Mouse (Mus musculus) liver, embryonic 14.5 days (tissue): ENCODE measurements around the gene Creb5. TPM values are rescaled to one million over a fixed set of nuclear protein-coding genes. Genes with fewer than 3 reads are reported as not detected.

Experiments
- ATAC-seq: fragments of 200-750 bp; cut with Nextera tagmentation; 2 replicates; pipeline ENCODE4 v1.8.0; 2017; ENCODE audit warnings: moderate number of reproducible peaks, mild to moderate bottlenecking, moderate library complexity; ENCODE audit not compliant: insufficient read depth
- DNase-seq, 3 experiments: peaks; one replicate each; pipeline ENCODE4 v3.0.0-alpha.2; 2012 to 2013; ENCODE audit warnings: low read depth in 3 of 3, low spot score in 3 of 3
- H3K27ac ChIP-seq: fragments of 300-500 bp; sonication (generic); 2 replicates; pipeline ENCODE4 v1.5.1; 2014; ENCODE audit warnings: moderate library complexity, mild to moderate bottlenecking, control low read depth, inconsistent platforms
- H3K27me3 ChIP-seq: fragments of 300-500 bp; sonication (generic); 2 replicates; pipeline ENCODE4 v1.6.1; 2014; ENCODE audit warnings: mild to moderate bottlenecking, low read length, moderate library complexity; ENCODE audit not compliant: control insufficient read depth, insufficient read depth
- H3K36me3 ChIP-seq: fragments of 300-500 bp; sonication (generic); replicated peaks from 2 replicates; pipeline ENCODE4 v1.6.1; 2014; ENCODE audit warnings: low read depth; ENCODE audit not compliant: control insufficient read depth, insufficient read depth
- H3K4me1 ChIP-seq, 2 experiments: fragments of 200-500 bp in 1 of 2; fragments of 300-500 bp in 1 of 2; sonication (generic) in 1 of 2; replicated peaks; 2 replicates each; pipeline ENCODE4 v1.6.1; 2012 to 2014; ENCODE audit warnings: antibody characterized with exemption in 1 of 2, inconsistent platforms in 1 of 2, low read length in 1 of 2; ENCODE audit not compliant: control insufficient read depth in 2 of 2, insufficient read depth in 2 of 2
- H3K4me2 ChIP-seq: fragments of 300-500 bp; sonication (generic); 2 replicates; pipeline ENCODE4 v1.6.1; 2014; ENCODE audit warnings: low read depth, mild to moderate bottlenecking, control low read depth, moderate library complexity
- H3K4me3 ChIP-seq, 2 experiments: fragments of 200-500 bp in 1 of 2; fragments of 300-500 bp in 1 of 2; sonication (generic) in 1 of 2; 2 replicates each; pipeline ENCODE4 v1.5.1; 2012 to 2014; ENCODE audit warnings: low read depth in 2 of 2, low read length in 2 of 2, mild to moderate bottlenecking in 2 of 2, control low read depth in 1 of 2, inconsistent platforms in 1 of 2, moderate library complexity in 1 of 2; ENCODE audit not compliant: insufficient read depth in 1 of 2
- H3K9ac ChIP-seq: fragments of 300-500 bp; sonication (generic); replicated peaks from 2 replicates; pipeline ENCODE4 v1.6.1; 2014; ENCODE audit warnings: mild to moderate bottlenecking, control low read depth, moderate library complexity
- H3K9me3 ChIP-seq: fragments of 300-500 bp; sonication (generic); 2 replicates; pipeline ENCODE4 v1.6.1; 2016; ENCODE audit warnings: low read length, mixed read lengths; ENCODE audit not compliant: control insufficient read depth
- CTCF ChIP-seq: IDR thresholded peaks from 2 replicates; pipeline ENCODE4 v1.5.1; 2016; ENCODE audit warnings: antibody characterized with exemption, low read depth, control low read depth
- EP300 ChIP-seq: IDR thresholded peaks from 2 replicates; pipeline ENCODE4 v1.6.1; 2016; ENCODE audit warnings: antibody characterized with exemption, low read depth
- WGBS: fragments of 180-500 bp; shearing (Covaris S2); extraction: QIAGEN DNeasy Blood & Tissue Kit; methylation state at CpG from one replicate; pipeline ENCODE4 v1.1.7; 2014; ENCODE audit not compliant: insufficient replicate concordance; 5-methylcytosine and 5-hydroxymethylcytosine counted together
- polyA plus RNA-seq, 2 experiments: library from polyadenylated mRNA; depleted of rRNA in 1 of 2; stranded (reverse) in 1 of 2; unstranded in 1 of 2; fragments of >200 nt; fragmentation: Nextera tagmentation in 1 of 2; extraction: Ambion mirVana in 1 of 2; gene quantifications; 2 replicates each; pipeline versions ENCODE4 v1.2.1 to v1.2.3; 2012 to 2014

The Creb5 gene
- polyA plus RNA-seq, 2 experiments: 0.04 to 0.06 TPM

DNA sequence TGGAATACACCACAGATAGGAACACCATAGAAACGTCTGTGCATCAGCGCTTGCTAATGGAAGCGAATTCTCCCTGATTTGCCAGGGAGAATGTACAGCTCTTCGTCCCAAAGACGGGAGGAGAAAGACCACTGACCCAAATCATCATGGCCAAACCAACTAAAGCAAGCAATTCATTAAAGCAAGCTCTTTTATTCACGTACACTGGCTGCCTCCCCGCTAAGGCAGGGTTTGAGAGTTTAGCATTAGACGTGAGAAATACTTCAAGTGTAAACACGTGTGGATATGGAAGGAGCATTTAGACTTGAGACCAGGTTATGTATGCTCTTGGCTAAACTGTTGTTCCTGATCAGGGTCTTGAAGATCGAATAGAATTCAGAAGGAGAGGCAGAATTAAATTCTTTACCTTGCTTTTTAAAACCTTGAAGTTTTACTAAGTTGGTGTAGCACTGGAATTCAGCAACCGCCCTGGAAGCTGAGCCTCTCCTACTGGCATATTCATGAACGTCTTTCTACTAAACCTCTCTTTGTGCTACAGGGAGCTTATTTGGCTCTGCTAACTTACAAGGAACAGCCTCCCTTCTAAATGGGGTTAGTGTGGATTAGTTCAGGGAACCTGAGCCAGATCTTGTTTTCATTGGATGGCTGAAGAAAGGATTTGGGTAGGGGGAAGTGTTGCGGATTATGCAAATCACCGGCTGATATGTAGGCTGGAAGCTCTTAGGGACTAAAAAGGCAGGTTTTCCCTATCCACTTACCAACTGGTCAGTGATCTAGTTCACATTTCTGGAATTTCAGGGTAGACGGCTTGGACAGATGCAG is 337.6 kb downstream of the Creb5 start:
- 56% methylated on average over 15 of the region's 15 CpGs for WGBS
- no peaks in the 10 kb centered on the region for H3K36me3 ChIP-seq
- no peaks in the 10 kb centered on the region for H3K4me1 ChIP-seq
- DNase-seq (no peak), ATAC-seq (no peak)
- TF ChIP-seq CTCF (no peak), EP300 (no peak)
- no peak overlapping the region for H3K4me2 ChIP-seq
- no peaks in the 10 kb centered on the region for H3K27me3 ChIP-seq
- no peak overlapping the region for H3K9ac ChIP-seq
- no peaks in the 10 kb centered on the region for H3K9me3 ChIP-seq
- no peak overlapping the region for H3K27ac ChIP-seq
- no peak overlapping the region for H3K4me3 ChIP-seq

DNA sequence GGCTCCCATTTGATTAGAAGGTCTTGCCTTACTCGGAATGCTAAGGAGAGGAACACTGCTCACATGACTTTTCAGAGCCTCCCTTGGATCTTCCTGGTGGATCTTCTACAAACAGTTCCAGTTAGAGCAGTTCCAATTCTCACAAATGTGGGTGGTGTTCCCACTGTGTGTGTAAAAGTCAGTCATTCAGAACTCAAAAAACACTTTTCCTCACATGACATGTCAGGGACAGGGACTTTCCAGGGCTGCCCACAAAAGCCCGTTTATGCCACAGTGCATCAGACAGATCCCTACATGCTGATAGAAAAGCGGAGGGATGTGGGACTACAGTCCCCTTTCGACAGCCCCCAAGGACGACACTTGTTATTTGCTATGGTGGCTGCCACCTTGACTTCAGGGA is 339.0 kb downstream of the Creb5 start:
- no peak overlapping the region for H3K9ac ChIP-seq
- H3K4me3 ChIP-seq: no peak overlapping the region
- H3K27me3 ChIP-seq: no peaks in the 10 kb centered on the region
- 63% methylated on average over 5 of the region's 5 CpGs for WGBS
- H3K27ac ChIP-seq: no peak overlapping the region
- H3K4me1 ChIP-seq: no peaks in the 10 kb centered on the region
- no peak overlapping the region for H3K4me2 ChIP-seq
- DNase-seq (no peak), ATAC-seq (no peak)
- TF ChIP-seq EP300 (no peak), CTCF (no peak)
- no peaks in the 10 kb centered on the region for H3K36me3 ChIP-seq
- no peaks in the 10 kb centered on the region for H3K9me3 ChIP-seq

DNA sequence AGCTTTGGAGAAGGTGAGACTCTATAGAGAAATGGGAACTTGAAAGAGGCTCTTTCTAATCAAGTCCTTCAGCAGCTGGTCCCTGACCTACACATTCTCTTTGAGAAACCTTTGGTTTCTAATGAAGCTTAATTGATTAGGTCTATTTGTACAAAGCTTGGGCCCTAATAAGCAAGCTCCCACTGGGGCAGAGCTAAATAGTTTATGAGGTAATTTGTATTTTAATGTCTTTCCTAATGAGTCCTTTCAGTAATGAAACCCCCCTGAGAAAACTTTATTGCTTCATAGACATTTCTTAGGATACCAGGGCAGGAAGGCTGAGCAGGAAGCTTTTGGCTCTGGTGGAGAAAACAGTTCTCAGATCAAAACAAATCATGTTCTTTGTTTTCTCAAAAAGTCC is 341.6 kb downstream of the Creb5 start:
- Histone ChIP-seq H3K36me3 (no peaks in the 10 kb centered on the region), H3K4me1 (no peaks in the 10 kb centered on the region), H3K9me3 (no peaks in the 10 kb centered on the region), H3K27ac (no peak overlapping the region), H3K4me2 (no peak overlapping the region), H3K9ac (no peak overlapping the region), H3K4me3 (no peak overlapping the region), H3K27me3 (no peaks in the 10 kb centered on the region)
- no peak for ATAC-seq
- TF ChIP-seq EP300: no peak
- no peak for TF ChIP-seq CTCF
- no peak for DNase-seq

DNA sequence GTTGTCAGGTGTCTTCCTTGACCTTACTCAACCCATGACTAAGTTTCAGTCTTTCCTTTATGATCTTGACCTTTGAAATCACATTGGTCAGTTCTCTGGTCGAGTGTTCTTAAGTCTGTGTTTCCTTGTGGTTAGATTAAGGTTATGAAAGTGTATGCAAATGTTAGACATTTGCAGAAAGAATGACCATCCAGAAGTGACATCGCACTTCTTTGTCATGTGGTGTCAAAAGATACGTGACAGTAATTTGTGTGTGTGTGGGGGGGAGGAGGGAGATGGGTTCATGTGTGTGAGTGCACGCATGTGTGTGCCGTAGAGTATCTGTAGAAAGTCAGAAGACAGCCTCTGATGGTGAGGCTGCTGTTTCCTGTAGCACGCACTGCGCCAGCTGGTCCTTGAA is 348.4 kb downstream of the Creb5 start:
- no peak for ATAC-seq
- 63% methylated on average over 7 of the region's 7 CpGs for WGBS
- Histone ChIP-seq H3K9me3 (no peaks in the 10 kb centered on the region), H3K4me3 (no peak overlapping the region), H3K4me2 (no peak overlapping the region), H3K9ac (no peak overlapping the region), H3K4me1 (no peaks in the 10 kb centered on the region), H3K27me3 (no peaks in the 10 kb centered on the region), H3K27ac (no peak overlapping the region), H3K36me3 (no peaks in the 10 kb centered on the region)
- TF ChIP-seq EP300 (no peak), CTCF (no peak)
- no peak for DNase-seq

DNA sequence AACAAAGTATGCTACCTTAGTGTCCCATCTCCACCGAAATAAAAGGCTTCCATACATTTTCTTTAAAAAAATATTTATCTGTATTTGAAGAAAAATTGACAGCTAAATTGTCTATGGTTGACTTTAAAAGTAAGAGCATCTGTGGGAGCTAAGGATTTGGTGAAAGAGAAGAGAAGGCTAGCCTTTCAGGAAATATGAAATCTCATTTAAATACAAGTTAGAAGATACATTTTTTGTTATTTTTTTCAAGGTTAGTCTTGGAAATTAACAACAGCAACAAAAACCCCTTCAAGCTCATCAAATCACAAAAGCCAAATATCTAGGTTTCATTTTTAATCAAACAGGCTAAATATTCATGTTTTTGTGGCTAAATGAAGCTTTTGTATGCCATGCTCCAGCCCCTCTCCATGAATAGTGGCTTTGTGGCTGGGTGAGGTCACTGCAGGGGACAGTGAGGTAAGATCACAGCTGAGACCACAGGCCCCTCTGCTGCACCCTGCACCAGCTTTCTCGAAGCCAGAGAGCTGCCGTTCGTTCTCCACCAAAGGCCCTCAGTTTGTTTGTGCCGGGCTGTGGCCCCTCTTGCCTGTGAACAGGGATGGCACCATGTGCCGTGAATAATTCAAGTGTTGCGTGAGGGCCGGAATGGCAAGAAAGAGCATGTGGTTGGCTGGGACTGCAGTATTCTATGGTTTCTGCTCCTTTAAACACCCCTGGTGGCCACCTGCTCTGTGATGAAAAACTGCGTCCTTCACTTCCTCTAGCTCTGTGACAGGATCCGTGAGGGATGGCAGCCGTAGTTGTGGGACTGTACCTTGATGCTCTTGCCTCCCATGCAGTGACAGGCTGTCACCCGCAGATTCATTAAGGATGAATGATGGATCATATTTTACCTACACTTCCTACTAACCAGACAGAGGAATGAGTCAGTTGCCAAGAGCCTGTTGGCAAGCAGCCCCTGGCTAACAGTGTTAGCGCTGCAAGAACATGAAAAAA is 350.6 kb downstream of the Creb5 start:
- 62% methylated on average over 13 of the region's 13 CpGs for WGBS
- H3K27me3 ChIP-seq: no peaks in the 10 kb centered on the region
- H3K4me3 ChIP-seq: no peak overlapping the region
- no peak overlapping the region for H3K4me2 ChIP-seq
- H3K27ac ChIP-seq: no peak overlapping the region
- H3K36me3 ChIP-seq: no peaks in the 10 kb centered on the region
- DNase-seq (no peak), ATAC-seq (no peak)
- no peaks in the 10 kb centered on the region for H3K9me3 ChIP-seq
- no peak overlapping the region for H3K9ac ChIP-seq
- TF ChIP-seq CTCF: no peak
- no peak for TF ChIP-seq EP300
- no peaks in the 10 kb centered on the region for H3K4me1 ChIP-seq
